Mouse (Mus musculus) forebrain, embryonic 10.5 days (tissue): ENCODE measurements around the gene Ddx19a. TPM values are rescaled to one million over a fixed set of nuclear protein-coding genes. Genes with fewer than 3 reads are reported as not detected.

ENCODE experiments used
- microRNA-seq: library from miRNA; unstranded; fragments of <30 nt; microRNA quantifications from one replicate; pipeline ENCODE4, GENCODE M21; 2017
- polyA plus RNA-seq: library from polyadenylated mRNA; unstranded; fragments of >200 nt; fragmentation: Nextera tagmentation; extraction: Ambion mirVana; gene quantifications from 2 replicates; pipeline ENCODE4 v1.2.1, GENCODE M21; 2016

Gene Ddx19a
- polyA plus RNA-seq, 1 experiment from 2014 or later: 27.4 TPM

Small RNA genes lying within 50 kb of the gene (microRNA-seq; reads per million reads assigned to microRNA genes)
- gene Gm24103 (not detected), gene Mir3473d (3.3 reads per million, percentile 5 among the genes with 10 or more reads in this experiment)

Other genes starting within 250 kb of the Ddx19a start
- 0.24 and 0.25 TPM in 2 replicates for gene Il34, start 191.9 kb downstream of the Ddx19a start, polyA plus RNA-seq
- 71.0 and 73.2 TPM in 2 replicates for gene Cog4, start 151.2 kb downstream of the Ddx19a start, polyA plus RNA-seq
- 247 and 254 TPM in 2 replicates for gene Sf3b3, start 151.0 kb downstream of the Ddx19a start, polyA plus RNA-seq
- 13.5 and 13.8 TPM in 2 replicates for gene Fuk, start 95.3 kb downstream of the Ddx19a start, polyA plus RNA-seq
- gene St3gal2, start 77.9 kb downstream of the Ddx19a start, polyA plus RNA-seq: 24.4 and 24.5 TPM in 2 replicates
- gene Ddx19b, start 34.0 kb upstream of the Ddx19a start, polyA plus RNA-seq: 11.8 and 12.4 TPM in 2 replicates
- gene Aars, start 35.3 kb upstream of the Ddx19a start, polyA plus RNA-seq: 87.6 and 91.2 TPM in 2 replicates
- gene Exosc6, start 58.5 kb upstream of the Ddx19a start, polyA plus RNA-seq: 7.6 and 14.8 TPM in 2 replicates
- 1.6 and 2.9 TPM in 2 replicates for gene Clec18a, start 94.6 kb upstream of the Ddx19a start, polyA plus RNA-seq
- gene Pdpr, start 96.8 kb upstream of the Ddx19a start, polyA plus RNA-seq: 11.9 and 12.3 TPM in 2 replicates